Mouse (Mus musculus) spleen, adult 2 months (tissue): Measurements from ENCODE around the gene Tex11.

Experiments used
- CTCF ChIP-seq: fragments of 200-500 bp; IDR thresholded peaks from 2 replicates; pipeline ENCODE4 v1.5.1; 2011; ENCODE audit warnings: mild to moderate bottlenecking, inconsistent platforms; ENCODE audit not compliant: insufficient read depth, insufficient read length, insufficient replicate concordance; ENCODE audit errors: extremely low read depth
- POLR2A ChIP-seq: fragments of 200-500 bp; IDR thresholded peaks from 2 replicates; pipeline ENCODE4 v1.6.1; 2011; ENCODE audit warnings: low read depth, low read length, inconsistent platforms

DNA sequence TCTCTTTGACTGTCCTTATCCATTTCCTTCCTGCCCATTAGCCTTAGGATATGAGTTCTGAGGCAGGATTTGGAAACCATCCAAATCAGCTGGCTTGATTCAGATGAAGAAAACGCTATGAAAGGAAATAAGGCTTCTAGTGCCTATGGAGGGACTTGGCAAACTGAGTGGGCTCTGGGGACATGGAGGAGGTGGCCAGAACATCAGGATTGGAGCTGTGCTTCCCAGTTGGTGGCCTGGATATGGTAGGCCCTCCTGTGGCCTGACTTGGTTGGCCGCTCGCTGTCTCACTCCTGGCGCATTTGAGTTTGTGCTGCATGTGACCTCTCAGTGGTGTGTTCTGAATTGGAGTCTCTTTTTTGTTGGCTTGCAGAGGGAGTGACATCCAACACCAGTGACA is 248.3 kb downstream of the Tex11 start:
- TF ChIP-seq CTCF = no peak
- TF ChIP-seq POLR2A = no peak
